Mouse (Mus musculus) right cerebral cortex, postnatal 36 days (tissue): ENCODE measurements at regions not wholly inside any gene's neighbourhood (a gene's known extent, or its start where the extent isn't known, plus 50 kb on each side); places are given as distances from the start of the nearest gene placed in this dataset.

Source experiments
- DNase-seq, 2 experiments: peaks; one replicate each; pipeline ENCODE4 v3.0.0; 2022; ENCODE audit warnings: low spot score in 2 of 2, mixed read lengths in 1 of 2

DNA sequence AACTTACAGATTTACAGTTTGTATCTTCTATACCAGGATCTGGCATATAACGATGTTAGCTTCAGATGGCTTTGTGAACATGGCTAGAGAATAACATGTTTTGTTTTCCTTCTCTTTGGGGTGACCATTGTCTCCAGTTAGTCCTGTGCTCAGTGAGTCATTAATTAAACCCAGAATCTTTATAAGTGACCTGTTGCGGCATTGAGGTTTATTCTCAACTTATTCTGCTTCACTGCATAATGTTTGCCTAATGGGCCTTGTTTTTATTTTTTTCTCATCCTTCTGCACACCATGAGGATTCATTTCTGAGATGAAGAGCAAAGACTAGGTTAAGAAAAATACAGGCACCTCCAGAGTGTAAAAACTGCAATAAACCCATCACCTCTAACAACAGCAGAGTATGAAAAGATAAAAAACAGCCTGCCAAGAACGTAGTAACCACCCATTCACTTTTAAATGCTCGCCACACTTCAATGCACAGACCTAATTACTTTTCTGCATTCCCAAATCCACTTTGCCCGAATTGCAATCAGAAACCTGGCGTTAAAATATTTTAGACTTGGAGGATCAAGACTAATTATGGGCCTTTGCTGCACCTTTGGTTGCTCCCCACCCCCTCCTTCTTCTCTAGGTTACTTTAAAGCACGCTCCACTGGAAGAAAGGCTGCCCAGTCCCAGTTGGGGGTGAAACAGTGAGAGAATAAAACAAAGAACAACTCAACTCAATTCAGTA lies 381.5 kb upstream of the Nr2f1 start:
- DNase-seq: no peak

DNA sequence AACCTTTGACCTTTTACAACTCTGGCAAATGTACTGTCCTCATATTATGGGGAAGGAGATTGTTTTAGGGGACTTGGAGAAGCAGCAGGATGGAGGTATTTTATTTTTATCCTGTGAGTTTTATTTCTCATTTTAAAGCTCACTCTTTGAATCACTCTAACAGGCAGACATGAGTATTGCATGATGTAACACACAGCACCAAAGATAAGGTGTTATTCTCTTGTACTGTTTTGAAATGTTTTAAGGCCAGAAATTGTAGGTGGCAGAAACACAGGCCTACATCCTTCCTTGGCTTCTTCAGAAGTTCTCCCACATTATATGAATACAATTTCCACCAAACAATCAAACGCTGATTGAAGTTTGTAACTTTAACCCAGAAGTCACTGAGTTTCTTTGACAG lies 377.9 kb upstream of the Nr2f1 start:
- no peak for DNase-seq

DNA sequence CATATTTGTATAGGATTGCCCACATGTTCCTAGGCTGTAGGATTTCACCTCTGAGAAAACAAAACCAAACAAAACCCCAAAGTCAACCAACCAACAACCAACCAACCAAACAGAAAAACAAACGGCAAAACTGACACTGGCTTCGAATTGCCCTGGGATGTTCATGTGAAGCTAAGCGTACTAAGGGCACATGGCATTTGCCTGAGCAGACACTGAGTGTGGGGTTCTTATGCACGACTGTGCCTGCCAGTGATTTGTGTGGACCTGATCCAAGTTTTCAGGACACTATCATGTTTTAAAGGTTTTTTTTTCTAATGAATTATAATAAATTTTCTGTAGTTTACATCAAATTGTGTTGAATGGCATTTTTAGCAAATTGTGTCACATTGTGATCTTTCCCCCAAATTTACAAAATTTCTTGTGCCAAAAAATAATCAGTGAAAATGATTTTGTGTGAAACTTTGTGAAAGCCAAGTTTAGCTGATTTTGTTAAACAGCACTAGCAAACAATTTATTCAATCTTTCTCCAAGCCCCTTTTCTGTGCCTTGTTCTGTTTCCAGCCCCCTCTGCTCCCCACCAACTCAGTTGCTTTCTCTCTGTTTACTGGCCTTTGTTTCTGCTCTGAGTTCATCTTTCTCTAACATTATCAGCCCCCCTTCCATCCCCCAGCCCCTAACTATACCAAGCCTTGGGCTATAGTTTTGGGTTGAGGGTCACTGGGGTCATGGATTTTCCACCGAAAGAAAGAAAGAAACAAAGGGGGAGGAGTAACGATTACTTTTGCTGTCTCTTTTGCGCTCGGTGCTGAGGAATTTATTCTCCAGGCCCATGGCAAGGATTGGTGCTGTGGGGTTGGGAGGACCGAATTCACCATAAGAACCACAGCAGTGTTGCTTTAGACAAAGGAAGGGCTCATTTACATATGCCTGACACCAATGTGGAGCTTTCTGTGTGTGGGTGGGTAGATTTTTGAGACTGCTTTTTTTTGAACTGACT lies 377.0 kb upstream of the Nr2f1 start:
- DNase-seq: peak; percentile 9 to 50

- DNase-seq: no peak
Measured at GRCm38 (mm10) chr13:78571093-78571492, 371.5 kb upstream of the Nr2f1 start.

- no peak for DNase-seq
Measured at GRCm38 (mm10) chr13:78524446-78524937, 324.9 kb upstream of the Nr2f1 start.

DNA sequence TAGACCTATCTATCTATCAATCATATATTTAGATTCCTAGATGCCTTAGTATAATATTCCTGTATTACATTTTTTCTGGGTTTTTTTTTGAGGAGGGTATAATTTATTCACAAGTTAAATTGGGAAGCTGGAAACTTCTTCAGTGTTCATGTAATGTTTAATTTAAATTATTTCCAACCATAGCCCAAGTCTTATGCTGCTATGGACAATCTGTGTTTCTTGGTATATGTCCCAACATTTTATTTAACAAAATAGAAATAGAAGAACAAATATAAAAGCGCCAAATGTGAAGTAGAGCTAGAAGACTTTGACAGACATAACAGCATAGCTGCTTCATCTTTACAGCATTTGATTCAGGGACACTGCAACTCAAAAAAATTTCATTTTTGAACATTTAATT lies 321.2 kb upstream of the Nr2f1 start:
- no peak for DNase-seq

- peak in 1 of 2 experiments; percentile 19 for DNase-seq
Measured at GRCm38 (mm10) chr13:78520186-78520585, 320.6 kb upstream of the Nr2f1 start.

DNA sequence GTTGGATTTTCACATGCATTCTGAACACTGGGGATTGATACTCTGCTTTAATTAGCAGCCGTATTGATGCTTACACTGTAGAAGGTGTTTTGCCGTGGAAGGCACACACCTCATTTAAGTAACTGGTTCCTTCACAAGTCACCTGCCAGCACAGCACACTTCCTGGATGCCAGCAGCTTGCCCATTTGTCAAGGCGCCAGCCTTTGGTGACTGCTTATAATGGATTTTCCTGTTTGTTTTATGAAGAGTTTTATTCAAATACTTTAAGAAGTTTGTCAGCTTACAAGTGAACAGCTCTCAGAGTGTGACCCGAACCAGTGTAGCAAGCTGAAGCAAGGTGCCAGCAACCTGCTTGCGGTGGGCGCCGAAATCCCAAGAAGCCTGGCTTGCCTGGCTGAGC lies 301.0 kb upstream of the Nr2f1 start:
- no peak for DNase-seq

GRCm38 (mm10) chr13:78483760-78484357 lies 284.3 kb upstream of the Nr2f1 start:
- no peak for DNase-seq

- no peak for DNase-seq
Measured at GRCm38 (mm10) chr13:78482929-78483759, 283.6 kb upstream of the Nr2f1 start.

DNA sequence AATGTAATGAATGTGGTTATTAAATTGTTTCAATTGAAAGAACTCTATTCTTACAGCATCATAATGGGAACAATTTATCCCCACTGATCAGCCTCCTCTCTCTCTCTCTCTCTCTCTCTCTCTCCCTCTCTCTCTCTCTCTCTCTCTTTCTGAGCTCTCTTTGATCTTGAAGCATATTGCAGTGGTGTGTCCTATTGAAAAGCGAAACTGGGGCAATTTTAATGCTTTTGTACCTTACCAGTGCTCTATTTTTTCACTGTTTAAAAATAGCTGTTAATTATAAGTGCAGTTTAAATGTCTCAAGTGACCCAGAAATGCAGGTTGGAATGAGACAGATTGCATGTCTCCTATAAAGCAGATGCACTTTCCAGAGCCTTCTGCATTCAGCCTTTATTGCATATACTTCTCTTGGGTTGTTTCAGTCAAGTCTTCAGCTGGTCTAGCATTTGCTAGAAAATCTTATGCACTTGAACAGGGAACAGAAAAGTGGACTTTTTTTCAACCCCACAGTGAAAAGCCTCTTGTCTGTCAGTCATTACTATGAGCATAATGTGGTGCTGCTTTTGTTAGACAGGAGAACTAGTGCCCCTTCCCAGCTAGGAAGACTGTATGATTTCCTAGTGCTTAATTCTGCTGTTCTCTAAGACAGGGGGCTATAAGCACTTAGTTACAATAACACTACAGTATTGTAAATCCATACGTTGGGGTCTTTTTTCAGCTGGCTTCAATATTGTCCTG lies 251.9 kb upstream of the Nr2f1 start:
- no peak for DNase-seq

DNA sequence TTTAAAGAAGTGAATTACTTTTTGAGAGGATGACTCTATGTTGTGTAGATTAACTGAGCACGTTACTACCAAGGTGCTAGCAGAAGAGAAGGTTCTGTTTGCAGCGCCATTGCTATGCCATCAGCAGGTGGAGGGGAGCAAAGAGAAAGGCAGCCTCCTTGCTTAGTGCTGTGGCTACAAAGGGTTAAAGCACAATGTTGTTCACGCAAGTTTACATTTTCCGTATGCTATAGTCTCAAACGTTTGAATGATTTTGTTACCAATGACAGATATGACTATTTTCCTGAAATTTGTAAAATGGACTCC lies 247.1 kb upstream of the Nr2f1 start:
- DNase-seq: no peak

GRCm38 (mm10) chr13:78445891-78446725 lies 246.6 kb upstream of the Nr2f1 start:
- DNase-seq: no peak

DNA sequence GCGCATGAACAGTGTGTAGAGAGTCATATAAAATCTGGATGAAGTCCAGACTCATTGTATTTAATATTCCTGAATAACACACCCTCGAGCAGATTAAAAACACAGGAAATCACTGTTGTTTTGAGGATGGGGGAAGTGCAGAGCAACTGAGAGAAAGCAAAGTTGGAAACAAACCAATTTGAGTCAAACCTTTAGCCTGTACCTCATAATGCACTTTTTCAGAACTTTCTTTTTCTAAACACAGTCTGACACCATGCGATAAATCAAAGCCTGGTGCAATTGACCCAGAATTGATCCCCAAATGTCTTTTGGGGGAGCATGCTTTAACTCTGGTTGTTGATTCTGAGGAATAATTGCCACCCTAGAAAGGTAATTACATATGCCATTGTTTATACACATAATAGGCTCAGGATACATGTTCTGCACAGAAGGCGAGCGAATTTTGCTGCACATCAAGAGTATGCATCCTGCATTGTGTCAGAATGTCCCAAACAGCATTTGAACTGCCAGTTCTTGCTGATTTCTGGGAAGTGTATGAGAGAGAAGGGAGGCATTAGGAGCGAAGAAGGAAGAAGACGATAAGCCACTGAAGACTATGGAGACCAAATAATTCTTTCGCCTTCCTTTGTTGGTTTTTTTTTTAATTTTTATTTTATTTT lies 245.3 kb upstream of the Nr2f1 start:
- DNase-seq: no peak

DNA sequence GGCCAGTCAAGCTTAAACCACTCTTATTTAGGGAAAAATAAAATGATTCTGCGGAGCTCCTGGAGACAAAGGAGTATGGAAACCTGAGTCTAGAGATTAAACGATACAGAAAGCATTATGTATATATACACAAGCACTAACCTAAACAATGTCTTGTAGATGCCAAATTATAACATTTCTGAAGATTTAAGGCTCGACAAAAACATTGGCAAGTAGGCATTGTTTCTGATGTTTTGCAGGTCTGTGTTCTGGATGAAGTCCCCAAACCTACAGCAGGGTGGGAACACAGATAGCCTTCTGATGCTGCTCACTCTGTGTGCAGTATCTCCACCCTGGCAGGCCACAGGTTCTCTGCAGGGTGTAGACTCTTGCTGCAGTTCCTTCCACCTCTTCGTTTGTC lies 228.9 kb upstream of the Nr2f1 start:
- DNase-seq: no peak

- no peak for DNase-seq
Measured at GRCm38 (mm10) chr13:78428084-78428445, 228.5 kb upstream of the Nr2f1 start.

- peak; percentile 24 to 39 for DNase-seq
Measured at GRCm38 (mm10) chr13:78427141-78428083, 227.9 kb upstream of the Nr2f1 start.

GRCm38 (mm10) chr13:78426306-78426921 lies 226.9 kb upstream of the Nr2f1 start:
- no peak for DNase-seq
